Mouse (Mus musculus) erythroblast, embryonic 14.5 days (primary cell): ENCODE measurements around the gene Prkce.

ENCODE experiments used
- GATA1 ChIP-seq: IDR thresholded peaks from 2 replicates; pipeline ENCODE4 v1.6.1; 2012; ENCODE audit warnings: low read length, inconsistent platforms, mixed read lengths
- TAL1 ChIP-seq: IDR thresholded peaks from 3 replicates; pipeline ENCODE4 v1.6.1; 2012; ENCODE audit warnings: low read length, inconsistent platforms, mixed read lengths

DNA sequence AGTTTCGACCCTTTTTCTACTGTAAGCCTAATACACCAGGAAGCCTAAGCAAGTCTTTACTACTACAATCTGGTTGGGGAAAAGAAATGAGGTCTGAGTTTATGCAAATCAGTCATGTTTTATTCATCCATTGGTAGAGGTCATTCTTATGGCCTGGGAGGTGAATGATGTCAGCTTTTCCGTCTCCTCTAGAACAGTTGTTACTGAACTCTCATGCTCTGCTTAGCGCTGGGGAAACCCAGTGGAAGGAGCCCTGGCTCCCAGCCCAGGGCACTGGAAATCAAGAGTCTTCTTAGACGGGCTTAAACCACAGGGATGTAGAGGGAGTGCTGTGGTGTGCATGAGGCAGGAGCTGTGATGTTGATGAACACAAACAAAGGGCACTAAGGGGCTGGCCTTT lies 232.4 kb downstream of the Prkce start:
- TF ChIP-seq TAL1 (no peak), GATA1 (no peak)
